Mouse (Mus musculus) monocyte, adult 2 months (primary cell): ENCODE results near the gene 1700034I23Rik.
"Not testable (repeated sequence)": the region's sequence is repeated elsewhere in the genome, so short reads cannot be mapped to it uniquely, and the experiment has no call there.

Experiments used
- DNase-seq, 2 experiments: peaks; one replicate each; pipeline ENCODE4 v3.0.0; 2022; ENCODE audit warnings: low spot score in 2 of 2, low read depth in 1 of 2

Gene 1700034I23Rik

GRCm38 (mm10) chr3:40902443-40902842 is at the start of gene 1700034I23Rik:
Gene 1700034I23Rik (minus strand): TSS chr3:40902543.
- not testable (repeated sequence) for DNase-seq

GRCm38 (mm10) chr3:40951365-40951764 is 49.0 kb upstream of the 1700034I23Rik start:
- no peak for DNase-seq

- DNase-seq = peak in 1 of 2 experiments; percentile 22
Measured at GRCm38 (mm10) chr3:40950601-40951201, 48.4 kb upstream of the 1700034I23Rik start.

GRCm38 (mm10) chr3:40949903-40950600 is 47.7 kb upstream of the 1700034I23Rik start:
- peak in 1 of 2 experiments; percentile 12 for DNase-seq

- peak; percentile 100 for DNase-seq
Measured at GRCm38 (mm10) chr3:40949170-40949902, 47.0 kb upstream of the 1700034I23Rik start, which contains the start of gene Larp1b. Gene Larp1b (plus strand): TSS chr3:40949828.

GRCm38 (mm10) chr3:40939019-40939418 is 36.7 kb upstream of the 1700034I23Rik start:
- DNase-seq = no peak

- DNase-seq = no peak
Measured at GRCm38 (mm10) chr3:40938592-40938991, 36.2 kb upstream of the 1700034I23Rik start.

- DNase-seq = no peak
Measured at GRCm38 (mm10) chr3:40938189-40938588, 35.8 kb upstream of the 1700034I23Rik start.

- peak in 1 of 2 experiments; percentile 1 for DNase-seq
Measured at GRCm38 (mm10) chr3:40894336-40894735, 8.0 kb downstream of the 1700034I23Rik start.

- peak; percentile 97 for DNase-seq
Measured at GRCm38 (mm10) chr3:40893816-40894258, 8.5 kb downstream of the 1700034I23Rik start.

GRCm38 (mm10) chr3:40853123-40853738 is 49.1 kb downstream of the 1700034I23Rik start:
- not testable (repeated sequence) for DNase-seq
